Comparison of ENCODE assay signal across 1 mouse cellular context in the genomic region with DNA sequence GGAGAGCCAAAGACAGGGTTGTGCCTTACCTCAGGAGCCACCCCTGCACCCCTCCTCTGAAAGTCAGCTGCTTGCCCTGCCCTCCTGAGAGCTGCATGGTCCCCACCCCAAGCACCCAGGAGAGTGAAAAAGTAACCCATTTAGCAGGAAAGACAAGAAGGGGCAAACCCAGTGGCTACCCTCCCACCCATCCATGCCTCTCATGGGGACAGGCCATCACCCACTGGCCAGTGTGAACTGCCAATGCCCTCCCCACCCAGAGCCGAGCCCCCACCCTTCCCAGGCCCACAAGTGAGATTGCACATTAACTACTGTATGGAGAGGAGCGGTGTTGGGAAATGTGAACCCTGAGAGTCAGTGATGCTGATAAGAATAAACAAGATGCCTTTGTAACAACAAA. TPM values are rescaled to one million over a fixed set of nuclear protein-coding genes. Genes with fewer than 3 reads are reported as not detected.
"Had no signal": no experiment of that assay in that cellular context is flagged by ENCODE, and none has a peak within 500 bp of the region (broad histone marks: within the 10 kb centered on the region; RNA-seq: fewer than 3 reads in every experiment).

No protein-coding gene starts in this region.

RNA-seq across cellular contexts. Expression of a gene that starts 42.7 kb away (rescaled TPM):
- polyA plus RNA-seq: liver, adult 2 months had no signal
